Mouse (Mus musculus): ENCODE results near the gene Olfr31. TPM values are rescaled to one million over a fixed set of nuclear protein-coding genes. Genes with fewer than 3 reads are reported as not detected.

Olfr31 gene
- total RNA-seq, 2 experiments from 2014 or later, result not detected

GRCm38 (mm10) chr14:14353740-14354510, 31.3 kb downstream of the Olfr31 start:
- DNase-seq (ENCODE audit: extremely low spot score in 1 of 2, low spot score in 1 of 2), result no peak

GRCm38 (mm10) chr14:14354511-14355359, 32.1 kb downstream of the Olfr31 start:
- no peak for DNase-seq (ENCODE audit: extremely low spot score in 1 of 2, low spot score in 1 of 2)

- DNase-seq (ENCODE audit: extremely low spot score in 1 of 2, low spot score in 1 of 2), result no peak
These were observed 32.7 kb downstream of the Olfr31 start for GRCm38 (mm10) chr14:14355360-14355646.

Other genes starting within 250 kb of the Olfr31 start
- 100 to 1,000 TPM; 113 to 121 TPM for gene Psmd6, start 201.8 kb upstream of the Olfr31 start, total RNA-seq (2021)
- gene Olfr720, start 136.0 kb upstream of the Olfr31 start, total RNA-seq (2021), result not detected
- gene Il3ra, start 23.4 kb downstream of the Olfr31 start, total RNA-seq (2021), result 1 to 10 TPM; 3.4 to 3.5 TPM
- not detected for gene Olfr721-ps1, start 78.5 kb downstream of the Olfr31 start, total RNA-seq (2021)